Mouse (Mus musculus): ENCODE measurements at regions not wholly inside any gene's neighbourhood (a gene's known extent, or its start where the extent isn't known, plus 50 kb on each side); places are given as distances from the start of the nearest gene placed in this dataset.

- no peak for TF ChIP-seq CTCF (conservative IDR thresholded peaks at IDR 0.05; ENCODE audit: low read length)
- TF ChIP-seq NANOG (IDR thresholded peaks at IDR 0.05; ENCODE audit: borderline replicate concordance, low read length), result no peak
- no peak for TF ChIP-seq POU5F1 (IDR thresholded peaks at IDR 0.05; ENCODE audit: borderline replicate concordance, low read length)
Observed at GRCm38 (mm10) chr19:26994586-26995352, 109.1 kb downstream of the Gm815 start.

Measured in E14TG2a.4 (cell line).